Mouse (Mus musculus) forebrain, embryonic 15.5 days (tissue): ENCODE data around the gene Mettl26. TPM values are rescaled to one million over a fixed set of nuclear protein-coding genes. Genes with fewer than 3 reads are reported as not detected.

Source experiments
- ATAC-seq: fragments of 200-750 bp; cut with Nextera tagmentation; replicated peaks from 2 replicates; pipeline ENCODE4 v1.8.0; 2017; ENCODE audit warnings: mild to moderate bottlenecking, moderate TSS enrichment, moderate library complexity
- H3K27ac ChIP-seq: fragments of 300-500 bp; sonication (generic); replicated peaks from 2 replicates; pipeline ENCODE4 v1.5.1; 2015; ENCODE audit warnings: mild to moderate bottlenecking, inconsistent platforms
- H3K27me3 ChIP-seq: fragments of 300-500 bp; sonication (generic); 2 replicates; pipeline ENCODE4 v1.6.1; 2015; ENCODE audit warnings: inconsistent platforms
- H3K36me3 ChIP-seq: fragments of 300-500 bp; sonication (generic); 2 replicates; pipeline ENCODE4 v1.6.1; 2015; ENCODE audit warnings: mild to moderate bottlenecking, inconsistent platforms
- H3K4me1 ChIP-seq: fragments of 300-500 bp; sonication (generic); 2 replicates; pipeline ENCODE4 v1.6.1; 2015; ENCODE audit warnings: inconsistent platforms
- H3K4me2 ChIP-seq: fragments of 300-500 bp; sonication (generic); replicated peaks from 2 replicates; pipeline ENCODE4 v1.6.1; 2015; ENCODE audit warnings: mild to moderate bottlenecking, inconsistent platforms
- H3K4me3 ChIP-seq: fragments of 300-500 bp; sonication (generic); 2 replicates; pipeline ENCODE4 v1.5.1; 2015; ENCODE audit warnings: mild to moderate bottlenecking, inconsistent platforms
- H3K9ac ChIP-seq: fragments of 300-500 bp; sonication (generic); replicated peaks from 2 replicates; pipeline ENCODE4 v1.6.1; 2015; ENCODE audit warnings: mild to moderate bottlenecking, inconsistent platforms
- H3K9me3 ChIP-seq: fragments of 300-500 bp; sonication (generic); 2 replicates; pipeline ENCODE4 v1.6.1; 2016; ENCODE audit warnings: inconsistent platforms
- WGBS: fragments of 180-500 bp; shearing (Covaris S2); methylation state at CpG from one replicate; pipeline ENCODE4 v1.1.7; 2015; ENCODE audit warnings: mixed read lengths; 5-methylcytosine and 5-hydroxymethylcytosine counted together
- polyA plus RNA-seq: library from polyadenylated mRNA; unstranded; fragments of >200 nt; fragmentation: Nextera tagmentation; extraction: Ambion mirVana; gene quantifications from 2 replicates; pipeline ENCODE4 v1.2.1, GENCODE M21; 2015

The Mettl26 gene
- polyA plus RNA-seq, 1 experiment from 2014 or later: 61.8 TPM

DNA sequence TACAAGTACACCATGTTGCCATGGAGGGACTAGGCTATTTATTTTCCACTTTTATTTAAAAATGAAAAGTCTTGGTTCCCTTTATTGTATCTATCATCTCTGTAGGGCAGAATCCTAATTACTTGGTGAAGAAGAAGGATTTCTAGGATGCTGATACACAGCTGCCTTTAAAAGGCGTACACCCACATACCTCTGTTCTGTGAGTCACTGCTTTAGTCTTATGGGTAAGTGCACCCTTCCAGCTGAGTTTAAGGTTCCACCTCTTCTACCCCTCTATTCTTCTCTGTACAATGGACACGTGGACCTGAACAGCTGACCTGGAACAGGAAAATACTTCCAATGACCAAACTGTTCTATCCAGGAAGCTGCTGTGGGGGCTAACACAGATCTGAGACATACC, 32.8 kb downstream of the Mettl26 start:
- H3K27ac ChIP-seq: no peak overlapping the region
- H3K4me3 ChIP-seq: no peak overlapping the region
- WGBS: 81% methylated on average over 2 of the region's 2 CpGs
- H3K4me2 ChIP-seq: no peak overlapping the region
- no peak overlapping the region for H3K9ac ChIP-seq
- ATAC-seq: no peak
- H3K9me3 ChIP-seq: no peaks in the 10 kb centered on the region
- H3K4me1 ChIP-seq: no peaks in the 10 kb centered on the region
- no peaks in the 10 kb centered on the region for H3K27me3 ChIP-seq
- 0 out of 2 replicates have a peak, but pooled peaks cover 3% of the 10 kb centered on the region for H3K36me3 ChIP-seq

GRCm38 (mm10) chr17:25911816-25912215, 36.9 kb downstream of the Mettl26 start:
- no peak overlapping the region for H3K9ac ChIP-seq
- H3K27ac ChIP-seq: no peak overlapping the region
- H3K4me1 ChIP-seq: peaks cover 1% of the 10 kb centered on the region
- no peak overlapping the region for H3K4me2 ChIP-seq
- 92% methylated on average over 4 of the region's 4 CpGs for WGBS
- 0 out of 2 replicates have a peak, but pooled peaks cover 6% of the 10 kb centered on the region for H3K36me3 ChIP-seq
- no peak overlapping the region for H3K4me3 ChIP-seq
- H3K27me3 ChIP-seq: no peaks in the 10 kb centered on the region
- no peak for ATAC-seq
- no peaks in the 10 kb centered on the region for H3K9me3 ChIP-seq

DNA sequence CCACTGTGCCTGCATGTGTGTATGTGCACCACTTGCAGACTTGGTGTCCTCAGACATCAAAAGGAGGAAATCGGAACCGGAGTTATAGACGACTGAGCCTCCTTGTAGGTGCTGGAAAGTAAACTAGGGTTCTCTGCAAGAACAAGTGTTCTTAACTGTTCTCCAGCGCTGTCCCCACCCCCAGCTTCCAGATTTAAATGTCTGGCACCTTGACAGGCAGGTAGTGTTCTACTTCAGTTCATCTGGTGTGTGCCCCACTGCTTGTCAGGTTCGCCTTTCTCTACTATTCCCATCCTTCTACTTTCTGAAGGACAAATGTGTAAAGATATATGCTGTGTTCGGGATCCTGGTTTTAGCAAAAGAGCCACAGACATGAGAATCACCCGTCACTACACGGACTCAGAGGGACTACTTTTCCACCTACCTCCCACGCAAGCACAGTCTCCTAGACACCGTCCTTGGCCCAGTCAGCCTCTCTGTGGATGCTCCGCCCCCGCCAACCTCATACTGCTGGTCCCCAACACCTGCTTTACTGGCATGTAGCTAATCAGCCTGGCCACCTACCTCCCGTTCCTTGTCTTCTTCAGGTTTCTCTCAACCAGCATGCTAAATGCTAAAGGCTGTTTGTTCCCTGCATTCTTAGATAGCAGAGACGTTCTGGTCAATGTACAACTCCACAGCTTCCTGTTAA, 38.5 kb downstream of the Mettl26 start:
- no peak overlapping the region for H3K4me3 ChIP-seq
- H3K27me3 ChIP-seq: no peaks in the 10 kb centered on the region
- H3K9me3 ChIP-seq: no peaks in the 10 kb centered on the region
- no peak for ATAC-seq
- WGBS: 93% methylated on average over 14 of the region's 14 CpGs
- 0 out of 2 replicates have a peak, but pooled peaks cover 8% of the 10 kb centered on the region for H3K36me3 ChIP-seq
- H3K27ac ChIP-seq: no peak overlapping the region
- peaks cover 16% of the 10 kb centered on the region for H3K4me1 ChIP-seq
- H3K9ac ChIP-seq: no peak overlapping the region
- no peak overlapping the region for H3K4me2 ChIP-seq

DNA sequence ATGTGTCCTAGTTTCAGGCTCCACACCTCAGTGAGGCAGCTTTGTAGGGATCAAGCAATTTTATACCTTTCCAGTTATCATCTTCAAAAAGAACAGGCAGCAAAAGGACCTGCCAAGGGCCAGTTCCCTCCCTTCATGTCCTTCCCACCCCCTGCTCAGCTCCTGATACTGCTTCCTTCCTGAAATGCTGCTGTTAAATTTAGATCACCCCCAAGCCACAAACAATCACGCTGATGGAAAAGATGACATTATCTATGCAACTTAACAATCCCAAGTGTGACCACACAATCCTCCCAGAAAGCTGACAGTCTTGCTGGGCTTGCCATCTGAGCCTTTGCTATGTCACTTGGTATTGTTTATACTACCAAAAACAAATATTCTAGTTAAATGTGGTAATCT, 39.0 kb downstream of the Mettl26 start:
- Histone ChIP-seq H3K27ac (no peak overlapping the region), H3K27me3 (no peaks in the 10 kb centered on the region), H3K4me1 (peaks cover 22% of the 10 kb centered on the region), H3K9ac (no peak overlapping the region), H3K9me3 (no peaks in the 10 kb centered on the region), H3K4me3 (no peak overlapping the region), H3K4me2 (no peak overlapping the region), H3K36me3 (0 out of 2 replicates have a peak, but pooled peaks cover 8% of the 10 kb centered on the region)
- WGBS: 86% methylated on average over 1 of the region's 1 CpGs
- no peak for ATAC-seq

- Histone ChIP-seq H3K9ac (no peak overlapping the region), H3K4me3 (no peak overlapping the region), H3K9me3 (no peaks in the 10 kb centered on the region), H3K27ac (no peak overlapping the region), H3K27me3 (no peaks in the 10 kb centered on the region), H3K36me3 (0 out of 2 replicates have a peak, but pooled peaks cover 8% of the 10 kb centered on the region), H3K4me1 (peaks cover 23% of the 10 kb centered on the region), H3K4me2 (no peak overlapping the region)
- WGBS: 86% methylated on average over 4 of the region's 4 CpGs
- ATAC-seq: no peak
Measured at GRCm38 (mm10) chr17:25914295-25914694, 39.4 kb downstream of the Mettl26 start.

DNA sequence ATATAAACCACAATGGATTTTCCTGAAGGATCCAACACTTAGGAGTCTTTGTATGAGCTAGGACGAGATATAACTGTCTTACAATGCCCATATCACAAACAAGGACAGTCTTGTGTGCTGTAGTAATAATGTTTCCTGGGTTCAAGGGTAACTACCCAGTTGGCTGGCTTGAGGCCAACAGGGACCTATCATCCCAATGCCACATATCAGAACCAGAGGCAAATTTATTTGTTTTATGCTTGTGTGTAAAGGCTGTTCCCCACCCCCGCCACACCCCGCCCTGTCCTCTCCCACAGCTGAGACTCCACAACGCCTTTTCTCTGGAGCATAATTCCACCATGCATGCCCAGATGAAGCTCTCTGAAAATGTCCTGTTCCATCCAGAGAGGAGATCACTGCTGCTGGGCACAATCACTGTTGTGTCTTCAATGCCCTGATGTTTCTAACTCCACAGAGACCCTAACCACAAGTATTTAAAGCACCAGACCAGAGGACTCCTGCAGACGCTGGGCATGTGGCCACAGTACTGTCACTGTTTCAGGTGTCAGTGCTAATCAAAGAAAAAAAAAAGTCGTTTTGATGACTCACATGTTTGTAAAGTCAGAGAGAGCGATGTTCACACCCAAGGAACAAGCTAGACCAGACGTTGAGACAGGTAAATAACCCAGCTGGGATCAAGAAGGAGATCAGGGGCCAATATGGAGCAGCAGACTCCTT, 42.2 kb downstream of the Mettl26 start:
- WGBS: 82% methylated on average over 8 of the region's 8 CpGs
- Histone ChIP-seq H3K27me3 (no peaks in the 10 kb centered on the region), H3K4me2 (no peak overlapping the region), H3K27ac (no peak overlapping the region), H3K36me3 (0 out of 2 replicates have a peak, but pooled peaks cover 6% of the 10 kb centered on the region), H3K9ac (no peak overlapping the region), H3K4me3 (no peak overlapping the region), H3K9me3 (no peaks in the 10 kb centered on the region), H3K4me1 (peaks cover 28% of the 10 kb centered on the region)
- ATAC-seq: no peak

GRCm38 (mm10) chr17:25918037-25918750, 43.3 kb downstream of the Mettl26 start:
- H3K27ac ChIP-seq: no peak overlapping the region

DNA sequence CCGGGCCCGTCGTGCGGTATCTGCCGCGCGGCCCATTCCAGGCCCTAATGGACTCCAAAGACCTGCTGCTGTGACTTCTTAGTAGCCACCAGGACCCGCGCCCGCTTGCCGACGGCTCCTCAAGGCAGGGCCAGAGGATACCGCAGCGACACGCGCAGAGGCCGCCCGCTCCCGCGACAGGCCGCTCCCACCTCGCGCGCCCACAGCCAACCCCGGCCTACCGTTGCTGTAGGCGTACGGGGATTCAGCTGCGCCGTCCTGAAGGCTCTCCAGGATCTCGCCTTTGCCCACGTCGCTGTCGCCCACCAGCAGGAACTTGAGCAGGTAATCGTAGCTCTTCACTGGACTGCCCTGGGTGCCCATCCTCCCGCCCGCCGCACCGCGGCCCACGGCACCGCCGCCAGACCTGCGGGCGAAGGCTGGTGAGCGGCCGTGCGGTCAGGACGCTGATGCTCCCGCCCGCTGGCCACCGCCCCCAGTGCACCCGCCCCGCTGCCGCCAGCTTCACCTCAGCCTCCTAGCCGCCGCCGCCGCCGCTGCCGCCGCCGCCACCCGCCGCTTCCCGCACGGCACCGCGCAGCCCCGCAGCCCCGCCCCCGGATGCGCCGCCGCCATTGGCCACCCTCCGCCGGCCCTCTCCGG, 44.4 kb downstream of the Mettl26 start, which contains the start of gene Rab40c:
TSS of gene Rab40c (minus strand) at position 584 of the 642 bp plus-strand sequence.
- Histone ChIP-seq H3K4me2 (peak within 1 kb of the TSS; percentile 76), H3K9me3 (no peaks in the 10 kb centered on the region), H3K4me3 (peak within 1 kb of the TSS; percentile 97), H3K27me3 (no peaks in the 10 kb centered on the region), H3K4me1 (peaks cover 28% of the 10 kb centered on the region), H3K27ac (peak within 1 kb of the TSS; percentile 96), H3K36me3 (0 out of 2 replicates have a peak, but pooled peaks cover 6% of the 10 kb centered on the region), H3K9ac (peak within 1 kb of the TSS; percentile 73)
- ATAC-seq: peak; percentile 91
- WGBS: under 1% methylated on average over 65 of the region's 78 CpGs

More at GRCm38 (mm10) chr17:25918037-25918750, 43.3 kb downstream of the Mettl26 start:
- Histone ChIP-seq H3K9ac (peak overlapping the region; percentile 73), H3K9me3 (no peaks in the 10 kb centered on the region), H3K4me1 (peaks cover 28% of the 10 kb centered on the region), H3K4me3 (peak overlapping the region; percentile 97), H3K36me3 (0 out of 2 replicates have a peak, but pooled peaks cover 6% of the 10 kb centered on the region), H3K4me2 (peak overlapping the region; percentile 76), H3K27me3 (no peaks in the 10 kb centered on the region)
- ATAC-seq: no peak
- WGBS: 85% methylated on average over 9 of the region's 9 CpGs

DNA sequence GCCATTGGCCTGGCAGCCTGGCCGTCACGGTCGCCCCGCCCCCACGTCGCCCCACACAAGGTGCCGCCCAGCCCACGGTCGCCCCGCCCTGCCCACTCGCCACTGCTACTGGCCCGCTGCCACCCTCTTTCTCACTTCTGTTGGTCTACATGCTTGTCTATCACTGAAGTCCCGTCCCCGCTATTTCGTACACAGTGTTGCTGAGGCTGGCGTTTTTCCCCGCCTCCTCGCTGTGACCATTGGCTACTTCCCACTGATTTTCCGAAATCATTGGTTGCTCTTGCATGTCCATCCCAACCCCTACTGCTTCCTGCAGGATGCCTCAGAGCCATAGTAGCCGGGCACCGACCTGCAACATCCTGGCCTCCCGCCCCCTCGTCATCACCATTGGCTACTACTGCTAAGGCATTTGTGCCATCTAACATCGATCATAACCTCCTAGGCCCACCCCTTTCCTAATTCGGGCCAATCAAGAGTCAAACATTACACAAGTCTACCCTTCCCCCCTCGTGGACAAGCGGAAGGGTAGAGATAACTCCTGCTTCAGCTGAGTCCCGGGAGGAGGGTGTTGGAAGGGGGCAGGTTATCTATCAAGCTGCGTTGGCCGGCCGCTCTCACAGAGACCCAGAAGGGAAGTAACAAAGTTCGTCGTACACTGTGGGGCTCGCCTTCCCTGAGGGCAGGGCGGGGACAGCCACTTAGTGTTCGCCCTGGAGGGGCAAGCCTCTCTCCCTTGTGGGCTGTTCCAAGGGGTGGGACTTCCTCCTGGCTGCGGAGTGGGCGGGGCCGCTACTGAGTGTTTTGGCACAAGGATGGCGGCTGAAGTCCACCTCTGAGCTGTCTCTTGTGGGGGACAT, 45.1 kb downstream of the Mettl26 start:
- Histone ChIP-seq H3K36me3 (0 out of 2 replicates have a peak, but pooled peaks cover 6% of the 10 kb centered on the region), H3K27me3 (no peaks in the 10 kb centered on the region), H3K9me3 (no peaks in the 10 kb centered on the region), H3K4me1 (peaks cover 28% of the 10 kb centered on the region), H3K4me2 (peak overlapping the region; percentile 63), H3K9ac (peak overlapping the region; percentile 61), H3K4me3 (peak overlapping the region; percentile 97), H3K27ac (peak overlapping the region; percentile 96)
- under 1% methylated on average over 40 of the region's 40 CpGs for WGBS
- peak; percentile 99 for ATAC-seq

GRCm38 (mm10) chr17:25922120-25922519, 47.2 kb downstream of the Mettl26 start:
- Histone ChIP-seq H3K9me3 (no peaks in the 10 kb centered on the region), H3K4me1 (peaks cover 24% of the 10 kb centered on the region), H3K36me3 (0 out of 2 replicates have a peak, but pooled peaks cover 4% of the 10 kb centered on the region), H3K4me2 (no peak overlapping the region), H3K4me3 (no peak overlapping the region), H3K27me3 (no peaks in the 10 kb centered on the region), H3K9ac (no peak overlapping the region), H3K27ac (no peak overlapping the region)
- no peak for ATAC-seq
- 74% methylated on average over 5 of the region's 5 CpGs for WGBS

DNA sequence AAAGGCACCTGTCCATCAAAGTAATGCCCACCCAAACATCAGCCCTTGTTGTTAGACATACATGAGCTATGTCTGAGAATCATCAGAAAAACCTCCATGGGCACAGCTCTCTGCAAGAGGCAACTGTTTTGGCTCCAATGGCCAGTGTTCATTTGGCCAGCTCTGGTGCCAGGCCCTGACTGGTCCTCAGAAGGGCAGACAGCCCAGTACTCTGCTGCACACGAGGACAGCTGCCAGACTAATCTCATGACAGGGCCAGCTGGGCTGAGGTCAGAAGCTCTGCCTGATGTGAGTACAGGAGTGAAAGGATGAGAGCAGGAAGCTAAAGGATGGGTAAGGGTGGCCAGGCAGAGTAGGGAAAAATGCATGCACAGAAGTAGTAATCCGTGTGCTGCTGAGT, 50.5 kb downstream of the Mettl26 start:
- Histone ChIP-seq H3K27ac (no peak overlapping the region), H3K4me1 (peaks cover 5% of the 10 kb centered on the region; the same call in 1 of the 2 replicates), H3K36me3 (peaks cover 11% of the 10 kb centered on the region), H3K4me2 (no peak overlapping the region), H3K27me3 (no peaks in the 10 kb centered on the region), H3K4me3 (no peak overlapping the region), H3K9ac (no peak overlapping the region), H3K9me3 (no peaks in the 10 kb centered on the region)
- WGBS: 83% methylated on average over 2 of the region's 2 CpGs
- ATAC-seq: no peak
